Mouse (Mus musculus) common myeloid progenitor, adult 5-6 weeks (primary cell): ENCODE results near the gene Tmem98. TPM values are rescaled to one million over a fixed set of nuclear protein-coding genes. Genes with fewer than 3 reads are reported as not detected.

Experiments used
- ATAC-seq: replicated peaks from 2 replicates; pipeline ENCODE4 v1.8.0; 2016; ENCODE audit warnings: low read depth, mild to moderate bottlenecking, moderate TSS enrichment, inconsistent platforms; ENCODE audit not compliant: poor library complexity, severe bottlenecking
- total RNA-seq: library from RNA; stranded (forward); fragments of 200-1000, 187-1606 nt; gene quantifications from 2 replicates; pipeline ENCODE4 v1.2.3, GENCODE M21; 2017

Tmem98 gene
- total RNA-seq, 1 experiment from 2014 or later = 6.5 TPM

- no peak for ATAC-seq
These were observed 36.1 kb downstream of the Tmem98 start for GRCm38 (mm10) chr11:80846115-80846514.

GRCm38 (mm10) chr11:80848131-80848530, 38.2 kb downstream of the Tmem98 start:
- no peak for ATAC-seq

GRCm38 (mm10) chr11:80851859-80852258, 41.9 kb downstream of the Tmem98 start:
- no peak for ATAC-seq

GRCm38 (mm10) chr11:80853014-80853413, 43.0 kb downstream of the Tmem98 start:
- ATAC-seq = no peak

GRCm38 (mm10) chr11:80854430-80854829, 44.5 kb downstream of the Tmem98 start:
- no peak for ATAC-seq

GRCm38 (mm10) chr11:80854908-80855307, 44.9 kb downstream of the Tmem98 start:
- ATAC-seq = no peak

GRCm38 (mm10) chr11:80856827-80857226, 46.9 kb downstream of the Tmem98 start:
- ATAC-seq = no peak

GRCm38 (mm10) chr11:80858065-80858464, 48.1 kb downstream of the Tmem98 start, which contains the start of gene Spaca3:
TSS of gene Spaca3 (plus strand) at chr11:80858365.
- no peak for ATAC-seq

GRCm38 (mm10) chr11:80862941-80863340, 53.0 kb downstream of the Tmem98 start:
- ATAC-seq = no peak

GRCm38 (mm10) chr11:80868039-80868438, 58.1 kb downstream of the Tmem98 start:
- ATAC-seq = no peak

Other genes starting within 250 kb of the Tmem98 start
- 6.6 and 7.0 TPM in 2 replicates for gene Myo1d, start 30.1 kb upstream of the Tmem98 start, total RNA-seq
- not detected in 2 replicates for gene Spaca3, start 48.2 kb downstream of the Tmem98 start, total RNA-seq